Mouse (Mus musculus) liver, adult 2 months (tissue): ENCODE data around the gene Vmn2r1. TPM values are rescaled to one million over a fixed set of nuclear protein-coding genes. Genes with fewer than 3 reads are reported as not detected.

Source experiments
- DNase-seq: peaks from one replicate; pipeline ENCODE4 v3.0.0-alpha.2; 2011; ENCODE audit warnings: low read depth, low spot score; ENCODE audit errors: extremely low read depth
- H3K27ac ChIP-seq: fragments of 200-500 bp; replicated peaks from 2 replicates; pipeline ENCODE4 v1.5.1; 2012; ENCODE audit warnings: low read depth, mild to moderate bottlenecking, control low read depth, inconsistent platforms, low read length; ENCODE audit not compliant: insufficient read depth
- H3K27me3 ChIP-seq: fragments of 200-500 bp; 2 replicates; pipeline ENCODE4 v1.6.1; 2012; ENCODE audit warnings: mild to moderate bottlenecking, moderate library complexity, low read length, inconsistent platforms; ENCODE audit not compliant: control insufficient read depth, insufficient read depth
- H3K36me3 ChIP-seq: fragments of 200-500 bp; 2 replicates; pipeline ENCODE4 v1.6.1; 2012; ENCODE audit warnings: low read length, inconsistent platforms; ENCODE audit not compliant: control insufficient read depth, insufficient read depth
- H3K4me1 ChIP-seq: fragments of 200-500 bp; 2 replicates; pipeline ENCODE4 v1.6.1; 2011; ENCODE audit warnings: low read length; ENCODE audit not compliant: control insufficient read depth, insufficient read depth
- H3K4me3 ChIP-seq: fragments of 200-500 bp; 2 replicates; pipeline ENCODE4 v1.5.1; 2011; ENCODE audit warnings: low read depth, mild to moderate bottlenecking, control low read depth, low read length, moderate library complexity; ENCODE audit not compliant: insufficient read depth
- H3K79me2 ChIP-seq: fragments of 200-500 bp; 2 replicates; pipeline ENCODE4 v1.6.1; 2012; ENCODE audit warnings: inconsistent platforms, mild to moderate bottlenecking, low read length, moderate library complexity; ENCODE audit not compliant: control insufficient read depth, insufficient read depth
- H3K9ac ChIP-seq: fragments of 200-500 bp; 2 replicates; pipeline ENCODE4 v1.6.1; 2012; ENCODE audit warnings: low read depth, mild to moderate bottlenecking, control low read depth, inconsistent platforms, low read length
- CTCF ChIP-seq: fragments of 200-500 bp; IDR thresholded peaks from 2 replicates; pipeline ENCODE4 v1.5.1; 2011; ENCODE audit warnings: low read depth, low read length, control low read depth
- POLR2A ChIP-seq: fragments of 200-500 bp; IDR thresholded peaks from 2 replicates; pipeline ENCODE4 v1.6.1; 2011; ENCODE audit warnings: low read length, control low read depth; ENCODE audit not compliant: insufficient read depth; ENCODE audit errors: extremely low read depth
- WGBS: fragments of 180-500 bp; shearing (Covaris S2); methylation state at CpG from one replicate; pipeline ENCODE4 v1.1.7; 2018; 5-methylcytosine and 5-hydroxymethylcytosine counted together
- polyA plus RNA-seq: library from polyadenylated mRNA; depleted of rRNA; stranded (reverse); fragments of >200 nt; gene quantifications from 2 replicates; pipeline ENCODE4 v1.2.3, GENCODE M21; 2012; rRNA removed
- total RNA-seq: library from RNA; depleted of rRNA; stranded (reverse); fragments of >200 nt; gene quantifications from 2 replicates; pipeline ENCODE4 v1.2.3, GENCODE M21; 2014; rRNA removed

The Vmn2r1 gene
- total RNA-seq (under 0.01 TPM in 2 replicates), polyA plus RNA-seq (not detected in 2 replicates)

DNA sequence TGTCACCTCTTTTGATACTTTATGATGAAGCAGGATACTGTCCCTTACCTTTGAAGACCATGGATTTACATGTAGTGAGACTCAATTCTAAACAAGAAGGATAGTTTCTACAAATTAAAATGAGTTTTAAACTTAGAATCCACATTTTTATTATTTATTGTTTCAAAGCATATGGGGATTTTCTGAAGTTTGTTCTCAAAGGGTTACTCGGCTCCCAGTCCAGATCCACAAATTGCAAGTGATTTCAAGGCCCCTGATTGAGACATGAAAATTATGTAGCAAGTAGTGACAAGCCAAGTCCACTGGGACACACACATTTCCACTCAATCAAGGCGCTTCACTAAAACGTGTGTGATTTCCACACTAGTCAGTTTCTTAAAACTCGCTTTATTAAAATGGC, at the start of gene Vmn2r1:
Gene Vmn2r1, plus strand, starts transcription at position 301 of the 400 bp plus-strand sequence.
- no peak within 1 kb of the TSS for H3K4me3 ChIP-seq
- H3K4me1 ChIP-seq: no peaks in the 10 kb centered on the region
- TF ChIP-seq POLR2A (no peak), CTCF (no peak)
- no peaks in the 10 kb centered on the region for H3K36me3 ChIP-seq
- DNase-seq: no peak
- no peaks in the 10 kb centered on the region for H3K79me2 ChIP-seq
- H3K9ac ChIP-seq: no peak within 1 kb of the TSS
- H3K27me3 ChIP-seq: no peaks in the 10 kb centered on the region
- WGBS: 77% methylated on average over 4 of the region's 4 CpGs
- no peak within 1 kb of the TSS for H3K27ac ChIP-seq

DNA sequence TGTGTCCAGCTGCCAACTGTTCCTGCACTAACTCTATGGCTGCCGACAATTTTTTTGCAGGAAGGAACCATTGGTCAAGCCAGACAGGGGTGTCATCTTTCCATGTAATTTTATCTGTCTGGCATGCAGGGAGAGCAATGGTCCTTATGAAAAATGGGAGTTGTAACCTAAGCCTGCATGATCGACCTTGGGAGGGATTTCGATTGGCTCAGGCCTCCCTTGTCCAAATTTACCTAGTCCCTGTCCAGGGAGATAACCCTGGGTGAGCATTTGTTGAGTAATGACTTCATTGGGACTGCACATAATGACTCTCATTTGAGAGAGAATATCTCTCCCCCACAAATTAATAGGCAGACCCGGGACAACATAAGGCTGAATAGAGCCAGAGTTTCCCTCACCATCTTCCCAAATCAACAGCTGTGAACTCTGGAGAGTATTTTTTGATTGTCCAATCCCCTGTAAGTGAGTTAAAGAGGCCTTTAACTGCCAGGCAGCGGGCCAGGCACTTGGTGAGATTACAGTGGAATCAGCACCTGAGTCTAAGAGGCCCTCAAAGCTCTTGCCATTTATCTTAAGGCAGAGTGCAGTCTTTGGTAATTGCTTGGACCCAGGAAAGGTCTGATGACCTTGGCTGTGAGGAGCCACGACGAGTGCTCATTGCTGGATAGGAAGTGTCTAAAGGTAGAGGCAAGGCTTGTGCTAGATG, 43.1 kb upstream of the Vmn2r1 start:
- peak; percentile 79 for DNase-seq
- no peaks in the 10 kb centered on the region for H3K27me3 ChIP-seq
- no peak for TF ChIP-seq POLR2A
- no peak for TF ChIP-seq CTCF
- no peak overlapping the region for H3K9ac ChIP-seq
- no peaks in the 10 kb centered on the region for H3K36me3 ChIP-seq
- H3K4me3 ChIP-seq: no peak overlapping the region
- no peak overlapping the region for H3K27ac ChIP-seq
- 24% methylated on average over 7 of the region's 7 CpGs for WGBS
- peaks cover 2% of the 10 kb centered on the region for H3K4me1 ChIP-seq
- no peaks in the 10 kb centered on the region for H3K79me2 ChIP-seq

DNA sequence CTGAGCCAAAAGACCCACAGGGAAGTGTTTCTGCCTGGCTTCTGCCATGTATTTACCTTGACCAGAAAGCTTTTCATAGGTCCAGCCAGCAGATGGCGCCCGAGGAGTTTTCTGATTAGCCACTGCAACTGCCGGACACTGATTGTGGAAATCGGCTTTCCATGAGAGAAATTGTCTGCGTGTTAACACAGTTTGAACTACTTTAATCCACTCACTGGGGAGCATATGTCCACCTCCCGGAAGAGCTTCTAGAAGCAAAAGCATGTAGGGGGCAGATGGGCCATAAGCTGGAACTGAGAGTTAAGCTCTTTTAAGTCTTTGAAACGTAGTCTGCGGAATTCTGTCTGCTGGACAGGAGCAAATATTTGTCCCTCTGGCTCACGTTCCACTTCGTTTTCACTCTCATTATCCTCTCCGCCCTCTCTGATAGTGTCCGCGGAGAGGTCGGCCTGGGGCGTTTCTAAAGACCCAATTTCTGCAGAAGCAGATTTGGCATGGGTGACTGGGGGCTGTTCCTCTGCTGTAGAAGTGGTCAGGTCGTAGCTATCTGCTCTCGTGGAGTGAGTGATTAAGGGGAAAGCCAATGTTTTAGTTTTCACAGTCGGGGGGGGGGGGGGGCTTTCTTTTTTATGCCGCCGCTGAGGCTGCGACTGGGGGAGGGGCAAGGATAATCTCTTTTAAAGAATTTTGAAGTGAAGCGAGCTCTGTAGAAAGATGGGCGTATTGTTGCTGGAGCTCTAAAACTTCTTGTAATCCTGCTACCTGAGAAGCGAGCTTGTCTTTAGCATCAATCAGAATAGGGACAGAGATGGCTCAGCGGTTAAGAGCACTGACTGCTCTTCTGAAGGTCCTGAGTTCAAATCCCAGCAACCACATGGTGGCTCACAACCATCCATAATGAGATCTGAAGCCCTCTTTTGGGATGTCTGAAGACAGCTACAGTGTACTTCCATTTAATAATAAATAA, 41.2 kb upstream of the Vmn2r1 start:
- 10% methylated on average over 25 of the region's 25 CpGs for WGBS
- no peaks in the 10 kb centered on the region for H3K27me3 ChIP-seq
- H3K36me3 ChIP-seq: no peaks in the 10 kb centered on the region
- DNase-seq: peak; percentile 73
- H3K4me1 ChIP-seq: peaks cover 2% of the 10 kb centered on the region
- H3K27ac ChIP-seq: no peak overlapping the region
- H3K4me3 ChIP-seq: peak overlapping the region; percentile 57
- H3K9ac ChIP-seq: peak overlapping the region; percentile 65
- peak; percentile 74 for TF ChIP-seq CTCF
- TF ChIP-seq POLR2A: no peak
- H3K79me2 ChIP-seq: no peaks in the 10 kb centered on the region

DNA sequence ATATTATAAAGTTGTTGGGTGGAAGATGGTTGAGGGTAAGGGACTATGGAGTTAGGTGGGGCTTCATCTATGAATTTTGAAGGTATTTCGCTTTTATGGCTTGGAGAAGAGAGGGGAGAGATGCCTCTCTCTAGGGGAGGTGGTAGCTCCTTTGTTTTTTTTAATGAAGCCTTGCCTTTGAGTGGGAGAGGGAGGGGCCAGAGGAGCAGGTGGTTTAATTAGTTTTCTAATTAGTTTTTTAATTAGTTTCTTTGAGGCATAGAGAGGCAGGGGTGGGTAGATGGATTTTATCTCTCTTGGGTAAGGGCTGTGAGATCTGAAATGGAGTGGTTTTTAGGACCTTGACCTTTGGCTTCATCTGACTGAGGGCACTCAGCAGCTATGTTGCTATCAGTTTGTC, 31.4 kb downstream of the Vmn2r1 start:
- Histone ChIP-seq H3K27ac (no peak overlapping the region), H3K4me3 (no peak overlapping the region), H3K4me1 (no peaks in the 10 kb centered on the region), H3K27me3 (no peaks in the 10 kb centered on the region), H3K79me2 (no peaks in the 10 kb centered on the region), H3K36me3 (no peaks in the 10 kb centered on the region), H3K9ac (no peak overlapping the region)
- DNase-seq: no peak
- 81% methylated on average over 1 of the region's 1 CpGs for WGBS
- TF ChIP-seq POLR2A (no peak), CTCF (no peak)

DNA sequence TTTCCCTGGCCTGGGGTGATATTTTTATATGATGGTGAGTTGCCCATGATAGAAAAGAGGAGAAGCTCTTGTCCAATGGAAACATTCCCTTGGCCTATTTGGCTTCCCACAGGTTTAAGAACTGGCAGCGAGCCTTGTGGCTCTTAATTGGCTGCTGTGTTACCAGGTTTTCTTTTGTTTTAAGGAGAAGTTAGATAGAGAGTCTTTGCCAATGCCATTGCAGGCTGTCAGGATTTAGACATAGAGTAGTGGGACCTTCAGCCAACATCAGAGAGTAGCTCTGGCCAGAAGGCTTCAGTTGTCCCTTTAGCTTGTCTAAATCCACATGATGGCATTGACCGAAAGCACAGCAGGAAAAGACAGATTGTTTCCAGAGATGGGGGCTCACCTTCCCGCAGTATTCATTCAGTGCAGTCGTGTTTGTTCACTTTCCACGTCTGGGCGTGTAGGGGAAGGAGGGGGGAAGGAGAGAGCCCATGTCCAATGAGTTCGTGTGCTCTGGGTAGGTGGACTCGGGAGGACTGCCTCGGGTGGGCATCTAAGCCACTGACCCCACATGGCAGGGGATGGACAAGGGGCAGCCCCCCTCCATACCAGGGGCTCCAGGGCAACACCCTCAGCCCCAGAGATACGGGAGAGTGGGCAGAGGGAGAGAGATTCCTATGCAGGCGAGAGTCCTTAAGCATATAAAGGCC, 32.2 kb downstream of the Vmn2r1 start:
- no peak for TF ChIP-seq POLR2A
- no peak for TF ChIP-seq CTCF
- H3K27me3 ChIP-seq: no peaks in the 10 kb centered on the region
- no peaks in the 10 kb centered on the region for H3K4me1 ChIP-seq
- H3K27ac ChIP-seq: no peak overlapping the region
- H3K36me3 ChIP-seq: no peaks in the 10 kb centered on the region
- 86% methylated on average over 11 of the region's 11 CpGs for WGBS
- H3K4me3 ChIP-seq: no peak overlapping the region
- H3K79me2 ChIP-seq: no peaks in the 10 kb centered on the region
- DNase-seq: no peak
- H3K9ac ChIP-seq: no peak overlapping the region
